Mouse (Mus musculus) lung, postnatal 0 days (tissue): Measurements from ENCODE around the gene Cdkn1a. TPM values are rescaled to one million over a fixed set of nuclear protein-coding genes. Genes with fewer than 3 reads are reported as not detected.

Experiments used
- ATAC-seq: fragments of 200-750 bp; cut with Nextera tagmentation; 2 replicates; pipeline ENCODE4 v1.8.0; 2017; ENCODE audit warnings: moderate library complexity
- DNase-seq: peaks from one replicate; pipeline ENCODE4 v3.0.0-alpha.2; 2016; ENCODE audit warnings: low spot score
- H3K27ac ChIP-seq: fragments of 300-500 bp; sonication (generic); 2 replicates; pipeline ENCODE4 v1.5.1; 2014; ENCODE audit warnings: antibody characterized with exemption, mild to moderate bottlenecking, low read length, mixed read lengths
- H3K27me3 ChIP-seq: fragments of 300-500 bp; sonication (generic); replicated peaks from 2 replicates; pipeline ENCODE4 v1.6.1; 2014; ENCODE audit warnings: low read length, mixed read lengths; ENCODE audit not compliant: insufficient read depth
- H3K36me3 ChIP-seq: fragments of 300-500 bp; sonication (generic); 2 replicates; pipeline ENCODE4 v1.6.1; 2014; ENCODE audit warnings: low read length, mixed read lengths; ENCODE audit not compliant: insufficient read depth
- H3K4me1 ChIP-seq: fragments of 300-500 bp; sonication (generic); 2 replicates; pipeline ENCODE4 v1.6.1; 2014; ENCODE audit warnings: antibody characterized with exemption, low read depth, low read length, mixed read lengths; ENCODE audit not compliant: insufficient read depth
- H3K4me2 ChIP-seq: fragments of 300-500 bp; sonication (generic); replicated peaks from 2 replicates; pipeline ENCODE4 v1.6.1; 2014; ENCODE audit warnings: low read depth, mild to moderate bottlenecking, low read length, moderate library complexity, mixed read lengths
- H3K4me3 ChIP-seq: fragments of 300-500 bp; sonication (generic); 2 replicates; pipeline ENCODE4 v1.5.1; 2014; ENCODE audit warnings: low read depth, low read length
- H3K9ac ChIP-seq: fragments of 300-500 bp; sonication (generic); replicated peaks from 2 replicates; pipeline ENCODE4 v1.6.1; 2014; ENCODE audit warnings: low read depth, mild to moderate bottlenecking
- H3K9me3 ChIP-seq: fragments of 300-500 bp; sonication (generic); 2 replicates; pipeline ENCODE4 v1.6.1; 2016; ENCODE audit warnings: low read length, mixed read lengths
- CTCF ChIP-seq: IDR thresholded peaks from 2 replicates; pipeline ENCODE4 v1.5.1; 2016; ENCODE audit warnings: antibody characterized with exemption, mild to moderate bottlenecking
- EP300 ChIP-seq: IDR thresholded peaks from 2 replicates; pipeline ENCODE4 v1.6.1; 2016; ENCODE audit warnings: antibody characterized with exemption, mild to moderate bottlenecking, control low read depth
- WGBS: fragments of 180-500 bp; shearing (Covaris S2); extraction: QIAGEN DNeasy Blood & Tissue Kit; methylation state at CpG from one replicate; pipeline ENCODE4 v1.1.7; 2014; 5-methylcytosine and 5-hydroxymethylcytosine counted together
- polyA plus RNA-seq: library from polyadenylated mRNA; unstranded; fragments of >200 nt; fragmentation: Nextera tagmentation; extraction: Ambion mirVana; gene quantifications from 2 replicates; pipeline ENCODE4 v1.2.1, GENCODE M21; 2015

The Cdkn1a gene
- polyA plus RNA-seq, 1 experiment from 2014 or later: 177 TPM

DNA sequence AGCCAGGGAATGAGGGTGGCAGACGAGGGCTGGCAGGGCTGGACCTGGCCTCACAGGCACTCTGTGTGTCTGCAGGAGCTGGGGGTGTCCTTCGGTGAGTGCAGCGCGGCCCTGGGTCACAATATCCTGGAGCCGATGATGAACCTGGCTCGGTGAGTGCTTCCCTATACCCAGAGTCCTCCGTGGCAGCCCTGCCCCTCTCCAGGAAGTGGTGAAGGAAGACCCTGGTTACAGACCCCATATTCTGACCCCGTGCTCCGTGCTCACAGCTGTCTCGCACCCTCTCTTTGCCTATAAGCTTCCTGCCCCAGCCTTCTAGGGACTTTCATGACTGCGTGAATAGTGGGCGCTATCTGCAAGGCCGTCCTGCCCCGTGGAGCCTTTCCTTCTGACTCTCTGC, 56.5 kb downstream of the Cdkn1a start:
- WGBS: 74% methylated on average over 14 of the region's 14 CpGs
- Histone ChIP-seq H3K9ac (no peak overlapping the region), H3K4me1 (no peaks in the 10 kb centered on the region), H3K27me3 (no peaks in the 10 kb centered on the region), H3K27ac (no peak overlapping the region), H3K9me3 (no peaks in the 10 kb centered on the region), H3K4me2 (no peak overlapping the region), H3K36me3 (no peaks in the 10 kb centered on the region), H3K4me3 (no peak overlapping the region)
- DNase-seq (no peak), ATAC-seq (no peak)
- TF ChIP-seq CTCF: no peak
- no peak for TF ChIP-seq EP300

DNA sequence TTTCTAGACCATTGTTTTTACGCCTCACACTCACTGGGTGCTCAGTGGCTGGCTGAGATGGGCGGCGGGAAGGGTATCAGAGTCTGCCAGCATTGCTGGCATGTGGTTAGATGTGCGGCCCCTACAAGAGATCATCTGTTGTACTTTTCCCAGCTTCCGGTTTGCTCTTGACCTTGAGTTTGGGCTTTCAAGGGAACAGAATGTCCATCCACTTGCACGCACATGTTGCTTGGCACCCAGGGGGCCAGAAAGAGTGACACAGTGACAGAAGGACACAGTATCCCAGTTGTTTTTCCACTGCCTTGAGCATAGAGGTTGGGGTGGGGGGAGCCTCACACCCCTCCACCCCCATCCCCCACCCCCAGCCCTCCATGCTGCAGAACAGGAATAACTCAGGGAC, 57.0 kb downstream of the Cdkn1a start:
- Histone ChIP-seq H3K4me3 (no peak overlapping the region), H3K36me3 (no peaks in the 10 kb centered on the region), H3K9me3 (no peaks in the 10 kb centered on the region), H3K4me2 (no peak overlapping the region), H3K27ac (no peak overlapping the region), H3K4me1 (no peaks in the 10 kb centered on the region), H3K27me3 (no peaks in the 10 kb centered on the region), H3K9ac (no peak overlapping the region)
- TF ChIP-seq EP300: no peak
- no peak for TF ChIP-seq CTCF
- peak; percentile 21; the same call in 1 of the 2 replicates for ATAC-seq
- no peak for DNase-seq
- WGBS: 68% methylated on average over 6 of the region's 6 CpGs

DNA sequence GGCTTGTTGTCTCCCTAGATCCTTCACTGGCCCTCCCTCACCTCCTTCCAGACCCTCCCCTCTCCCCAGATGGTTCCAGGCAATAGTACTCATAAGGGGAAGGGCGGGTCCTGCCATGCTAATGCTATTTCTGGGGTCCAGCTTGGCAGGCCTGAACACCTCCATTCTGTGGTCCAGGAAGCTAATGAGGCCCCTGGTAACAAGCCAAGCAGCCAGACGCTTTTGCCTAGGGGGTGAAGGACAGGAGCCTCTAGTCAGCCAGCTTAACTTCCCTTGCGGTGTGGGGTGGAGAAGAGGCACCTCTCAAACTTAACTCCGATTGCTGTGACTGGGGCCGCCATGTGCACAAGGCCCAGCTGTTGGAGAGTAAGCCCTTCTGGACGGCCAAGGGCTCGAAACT, 59.0 kb downstream of the Cdkn1a start:
- Histone ChIP-seq H3K36me3 (no peaks in the 10 kb centered on the region), H3K27ac (no peak overlapping the region), H3K9me3 (no peaks in the 10 kb centered on the region), H3K4me2 (no peak overlapping the region), H3K4me3 (no peak overlapping the region), H3K27me3 (no peaks in the 10 kb centered on the region), H3K9ac (no peak overlapping the region), H3K4me1 (no peaks in the 10 kb centered on the region)
- WGBS: 70% methylated on average over 7 of the region's 7 CpGs
- no peak for ATAC-seq
- DNase-seq: no peak
- no peak for TF ChIP-seq EP300
- TF ChIP-seq CTCF: no peak

Other genes starting within 250 kb of the Cdkn1a start
- gene Pnpla1, start 232.6 kb upstream of the Cdkn1a start, polyA plus RNA-seq: 0.04 TPM in 1 of 2 replicates, not detected in the other
- gene 4930539E08Rik, start 175.7 kb upstream of the Cdkn1a start, polyA plus RNA-seq: 0.02 TPM in 1 of 2 replicates, not detected in the other
- gene Pxt1, start 147.1 kb upstream of the Cdkn1a start, polyA plus RNA-seq: 0.12 TPM in 1 of 2 replicates, not detected in the other
- gene Kctd20, start 139.0 kb upstream of the Cdkn1a start, polyA plus RNA-seq: 44.3 and 49.5 TPM in 2 replicates
- gene Stk38, start 83.0 kb upstream of the Cdkn1a start, polyA plus RNA-seq: 60.3 and 61.1 TPM in 2 replicates
- 229 and 238 TPM in 2 replicates for gene Srsf3, start 58.3 kb upstream of the Cdkn1a start, polyA plus RNA-seq
- gene Rab44, start 23.2 kb downstream of the Cdkn1a start, polyA plus RNA-seq: 1.0 and 1.2 TPM in 2 replicates
- 0.57 and 0.63 TPM in 2 replicates for gene Cpne5, start 147.2 kb downstream of the Cdkn1a start, polyA plus RNA-seq
- 39.7 and 44.5 TPM in 2 replicates for gene Ppil1, start 173.2 kb downstream of the Cdkn1a start, polyA plus RNA-seq
- 105 and 109 TPM in 2 replicates for gene BC004004, start 177.8 kb downstream of the Cdkn1a start, polyA plus RNA-seq
- gene Pi16, start 226.7 kb downstream of the Cdkn1a start, polyA plus RNA-seq: 2.2 and 2.8 TPM in 2 replicates